Mouse (Mus musculus) lung, adult 2 months (tissue): ENCODE measurements at regions not wholly inside any gene's neighbourhood (a gene's known extent, or its start where the extent isn't known, plus 50 kb on each side); places are given as distances from the start of the nearest gene placed in this dataset.

ENCODE experiments used
- CTCF ChIP-seq: fragments of 200-500 bp; IDR thresholded peaks from 2 replicates; pipeline ENCODE4 v1.5.1; 2011; ENCODE audit warnings: mild to moderate bottlenecking, low read length, control low read depth; ENCODE audit not compliant: insufficient read depth
- POLR2A ChIP-seq: fragments of 200-500 bp; IDR thresholded peaks from 2 replicates; pipeline ENCODE4 v1.6.1; 2011; ENCODE audit warnings: low read depth, mild to moderate bottlenecking, control low read depth, low read length, borderline replicate concordance; ENCODE audit errors: extremely low read depth

- no peak for TF ChIP-seq POLR2A
- TF ChIP-seq CTCF: no peak
Observed at GRCm38 (mm10) chr13:31465711-31466110, 90.2 kb upstream of the Foxq1 start.
